Mouse (Mus musculus) ES-Bruce4 (cell line): ENCODE measurements around the gene Best1. TPM values are rescaled to one million over a fixed set of nuclear protein-coding genes. Genes with fewer than 3 reads are reported as not detected.

Experiments
- H3K27ac ChIP-seq: 2 replicates; pipeline ENCODE4 v1.5.1; 2012; ENCODE audit warnings: low read length, inconsistent platforms; ENCODE audit not compliant: insufficient read depth
- H3K27me3 ChIP-seq: 2 replicates; pipeline ENCODE4 v1.6.1; 2012; ENCODE audit warnings: mild to moderate bottlenecking, low read length, inconsistent platforms; ENCODE audit not compliant: control insufficient read depth, poor library complexity, insufficient read depth, severe bottlenecking
- H3K36me3 ChIP-seq: 2 replicates; pipeline ENCODE4 v1.6.1; 2012; ENCODE audit warnings: inconsistent platforms, mild to moderate bottlenecking, low read length, moderate library complexity; ENCODE audit not compliant: control insufficient read depth, poor library complexity, insufficient read depth, severe bottlenecking
- H3K4me1 ChIP-seq: one replicate; pipeline ENCODE4 v1.8.1; 2011; ENCODE audit warnings: low read length; ENCODE audit not compliant: control insufficient read depth, insufficient read depth
- H3K4me3 ChIP-seq: 2 replicates; pipeline ENCODE4 v1.5.1; 2011; ENCODE audit warnings: low read depth, mild to moderate bottlenecking, low read length
- H3K9ac ChIP-seq: 2 replicates; pipeline ENCODE4 v1.6.1; 2012; ENCODE audit warnings: low read depth, mild to moderate bottlenecking, inconsistent platforms; ENCODE audit not compliant: poor library complexity, severe bottlenecking
- H3K9me3 ChIP-seq: replicated peaks from 2 replicates; pipeline ENCODE4 v1.6.1; 2012; ENCODE audit warnings: mild to moderate bottlenecking, low read length, inconsistent platforms; ENCODE audit not compliant: control insufficient read depth, poor library complexity, insufficient read depth, severe bottlenecking
- CTCF ChIP-seq: IDR thresholded peaks from one replicate; pipeline ENCODE4 v1.8.1; 2011; ENCODE audit warnings: low read depth, low read length
- EP300 ChIP-seq: IDR thresholded peaks from 2 replicates; pipeline ENCODE4 v1.6.1; 2011; ENCODE audit warnings: low read depth, low read length; ENCODE audit not compliant: insufficient read depth
- POLR2A ChIP-seq: IDR thresholded peaks from one replicate; pipeline ENCODE4 v1.8.1; 2011; ENCODE audit warnings: low read length; ENCODE audit not compliant: insufficient read depth
- polyA plus RNA-seq: library from polyadenylated mRNA; stranded (reverse); fragments of >200 nt; gene quantifications from 2 replicates; pipeline ENCODE4 v1.2.4, GENCODE M21; 2011; ENCODE audit warnings: low read depth; ENCODE audit not compliant: missing spikeins, insufficient read depth, insufficient read length

Best1 gene
- polyA plus RNA-seq = 1.4 and 3.1 TPM in 2 replicates

DNA sequence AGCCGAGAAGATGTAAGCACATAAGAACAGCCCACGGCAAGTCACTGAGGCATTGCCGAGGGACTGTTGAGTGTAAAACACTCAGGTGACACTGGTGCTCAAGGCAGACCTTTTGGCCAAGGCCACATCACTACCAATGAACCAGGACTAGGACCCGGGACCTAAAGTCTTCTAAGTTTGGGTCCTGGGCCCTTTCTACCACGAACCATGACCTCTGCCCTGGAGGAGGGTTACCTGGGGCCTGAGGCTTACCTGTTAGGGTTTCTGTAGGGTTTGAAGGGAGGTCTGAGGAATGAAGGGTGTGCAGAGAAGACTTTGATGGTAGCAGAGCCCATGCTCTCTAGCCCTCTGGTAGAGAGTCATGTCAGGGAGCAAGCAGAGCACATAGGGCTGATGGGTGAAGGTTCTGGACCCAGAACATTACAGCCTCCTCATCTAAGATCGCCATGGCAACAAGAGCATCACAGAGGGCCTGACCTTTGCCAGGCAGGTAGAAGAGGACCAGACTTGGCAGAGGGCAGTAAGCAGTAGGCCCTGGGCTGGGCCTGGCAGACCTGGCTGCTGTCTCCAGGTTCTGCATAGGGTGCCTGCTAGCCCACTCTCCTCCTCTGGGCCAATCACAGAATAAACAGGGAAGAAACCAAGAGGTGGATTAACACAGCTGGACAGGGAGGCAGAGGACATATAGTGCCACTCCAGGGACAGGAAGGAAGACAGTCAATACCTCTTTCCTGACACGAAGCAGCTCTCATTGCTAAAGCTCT, at the start of gene Best1, which contains the start of gene Rab3il1:
Gene Best1, minus strand, starts transcription at position 428 of the 764 bp plus-strand sequence.
Gene Rab3il1, plus strand, starts transcription at position 464 of the 764 bp plus-strand sequence.
- no peak for TF ChIP-seq CTCF
- TF ChIP-seq EP300 = no peak
- TF ChIP-seq POLR2A = no peak
- Histone ChIP-seq H3K9me3 (no peaks in the 10 kb centered on the region), H3K36me3 (no peaks in the 10 kb centered on the region), H3K27ac (no peak within 1 kb of the TSS), H3K27me3 (no peaks in the 10 kb centered on the region), H3K4me1 (no peaks in the 10 kb centered on the region), H3K9ac (no peak within 1 kb of the TSS), H3K4me3 (no peak within 1 kb of the TSS)

DNA sequence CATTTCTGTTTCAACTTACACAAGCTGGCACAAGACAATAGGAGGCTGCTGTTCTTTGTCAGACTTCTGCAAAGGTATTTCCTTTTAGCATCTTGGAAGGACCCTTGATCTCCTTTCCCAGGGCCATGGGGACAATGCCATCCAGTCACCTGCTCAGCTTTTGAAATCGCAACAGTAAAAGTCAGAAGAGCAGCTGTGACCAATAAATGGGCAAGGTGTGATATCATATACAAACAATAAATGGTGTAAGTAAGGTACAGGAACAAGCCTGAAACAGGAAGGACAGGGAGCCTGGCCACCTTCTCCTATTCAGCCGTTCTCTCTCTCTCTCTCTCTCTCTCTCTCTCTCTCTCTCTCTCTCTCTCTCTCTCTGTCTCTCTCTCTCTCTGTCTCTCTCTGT, 49.0 kb upstream of the Best1 start:
- no peak for TF ChIP-seq CTCF
- TF ChIP-seq EP300 = no peak
- no peak for TF ChIP-seq POLR2A
- no peak overlapping the region for H3K27ac ChIP-seq
- H3K9me3 ChIP-seq = no peaks in the 10 kb centered on the region
- no peaks in the 10 kb centered on the region for H3K4me1 ChIP-seq
- H3K27me3 ChIP-seq = no peaks in the 10 kb centered on the region
- H3K4me3 ChIP-seq = no peak overlapping the region
- no peaks in the 10 kb centered on the region for H3K36me3 ChIP-seq
- H3K9ac ChIP-seq = no peak overlapping the region

DNA sequence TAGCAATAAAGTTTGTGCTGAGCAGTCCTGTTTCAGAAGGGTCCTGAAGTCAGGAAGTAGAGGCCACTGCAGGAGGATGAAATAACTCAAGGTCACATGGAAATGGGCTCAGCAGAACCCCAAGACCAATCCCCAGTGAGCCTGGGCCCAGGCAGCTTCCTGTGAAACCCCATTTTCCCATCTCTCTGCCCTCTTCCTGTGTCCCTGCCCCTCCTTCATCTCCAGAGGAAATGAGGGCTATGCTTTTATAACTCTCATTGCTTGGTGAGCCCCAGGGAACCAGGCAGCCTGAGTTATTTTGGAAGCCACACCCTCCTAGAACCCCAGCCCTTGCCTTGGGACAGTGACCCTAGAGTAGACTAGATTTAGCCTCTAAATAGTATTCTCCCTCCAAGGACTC, 48.1 kb upstream of the Best1 start:
- Histone ChIP-seq H3K27ac (no peak overlapping the region), H3K4me3 (no peak overlapping the region), H3K36me3 (no peaks in the 10 kb centered on the region), H3K9me3 (no peaks in the 10 kb centered on the region), H3K4me1 (no peaks in the 10 kb centered on the region), H3K9ac (no peak overlapping the region), H3K27me3 (no peaks in the 10 kb centered on the region)
- TF ChIP-seq EP300 (no peak), CTCF (no peak), POLR2A (no peak)

DNA sequence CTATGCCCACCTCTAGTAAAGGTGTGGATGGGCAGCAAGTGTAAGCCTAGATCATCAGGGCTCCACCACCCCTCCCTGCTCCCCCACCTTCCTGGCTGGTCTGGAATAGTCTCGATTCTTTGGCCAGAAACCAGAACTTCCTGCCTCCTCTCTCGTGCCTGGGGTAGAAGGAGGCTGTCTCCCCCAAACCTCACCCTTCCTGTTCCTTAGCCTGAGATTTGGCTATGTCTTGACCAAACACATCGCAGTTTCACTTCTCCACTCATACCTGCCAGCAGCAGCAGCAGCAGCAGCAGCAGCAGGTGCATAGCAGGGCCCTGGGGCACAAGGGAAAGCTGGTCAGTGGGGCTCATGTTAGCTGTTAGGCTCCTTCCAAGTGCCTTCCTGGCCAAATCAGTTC, 45.5 kb upstream of the Best1 start:
- Histone ChIP-seq H3K9ac (no peak overlapping the region), H3K27me3 (no peaks in the 10 kb centered on the region), H3K36me3 (no peaks in the 10 kb centered on the region), H3K9me3 (no peaks in the 10 kb centered on the region), H3K27ac (no peak overlapping the region), H3K4me3 (no peak overlapping the region), H3K4me1 (no peaks in the 10 kb centered on the region)
- no peak for TF ChIP-seq EP300
- no peak for TF ChIP-seq CTCF
- TF ChIP-seq POLR2A = no peak

GRCm38 (mm10) chr19:10046346-10046745, 44.9 kb upstream of the Best1 start:
- Histone ChIP-seq H3K9ac (no peak overlapping the region), H3K9me3 (no peaks in the 10 kb centered on the region)
- TF ChIP-seq CTCF = no peak

GRCm38 (mm10) chr19:10045707-10046106, 44.3 kb upstream of the Best1 start:
- TF ChIP-seq EP300 = no peak
- no peak for TF ChIP-seq CTCF
- no peak for TF ChIP-seq POLR2A
- Histone ChIP-seq H3K9me3 (no peaks in the 10 kb centered on the region), H3K27ac (no peak overlapping the region), H3K36me3 (no peaks in the 10 kb centered on the region), H3K4me3 (no peak overlapping the region), H3K9ac (no peak overlapping the region), H3K4me1 (no peaks in the 10 kb centered on the region), H3K27me3 (0 out of 2 replicates have a peak, but pooled peaks cover 1% of the 10 kb centered on the region)

More at GRCm38 (mm10) chr19:10046346-10046745, 44.9 kb upstream of the Best1 start:
- Histone ChIP-seq H3K36me3 (no peaks in the 10 kb centered on the region), H3K4me1 (no peaks in the 10 kb centered on the region), H3K27ac (no peak overlapping the region), H3K4me3 (no peak overlapping the region), H3K27me3 (no peaks in the 10 kb centered on the region)
